Mouse (Mus musculus) layer of hippocampus, adult 8-10 months (tissue): ENCODE measurements at regions not wholly inside any gene's neighbourhood (a gene's known extent, or its start where the extent isn't known, plus 50 kb on each side); places are given as distances from the start of the nearest gene placed in this dataset.

ENCODE experiments used
- DNase-seq, 2 experiments: peaks; one replicate each; pipeline ENCODE4 v3.0.0; 2022; ENCODE audit warnings: low spot score in 2 of 2

DNA sequence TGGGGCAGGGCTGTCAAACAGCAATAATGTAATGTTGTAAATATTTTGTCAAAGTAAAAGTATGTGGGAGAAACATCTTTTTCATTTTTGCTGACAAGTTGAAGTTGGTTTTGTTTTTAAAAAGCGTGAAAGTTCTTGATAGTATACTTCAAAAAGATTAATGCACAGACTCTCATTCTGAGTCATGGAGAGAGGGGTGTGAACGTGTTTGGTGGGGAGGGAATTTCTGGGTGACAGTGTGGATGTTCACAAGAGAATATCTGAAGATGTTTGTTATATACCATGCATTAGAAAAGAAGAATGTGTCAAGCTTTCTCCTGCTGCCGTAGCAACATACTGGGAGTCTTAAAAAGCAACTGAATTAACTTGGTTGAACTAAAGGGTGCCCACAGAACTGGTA, 57.0 kb downstream of the Rps29 start:
- DNase-seq = no peak

DNA sequence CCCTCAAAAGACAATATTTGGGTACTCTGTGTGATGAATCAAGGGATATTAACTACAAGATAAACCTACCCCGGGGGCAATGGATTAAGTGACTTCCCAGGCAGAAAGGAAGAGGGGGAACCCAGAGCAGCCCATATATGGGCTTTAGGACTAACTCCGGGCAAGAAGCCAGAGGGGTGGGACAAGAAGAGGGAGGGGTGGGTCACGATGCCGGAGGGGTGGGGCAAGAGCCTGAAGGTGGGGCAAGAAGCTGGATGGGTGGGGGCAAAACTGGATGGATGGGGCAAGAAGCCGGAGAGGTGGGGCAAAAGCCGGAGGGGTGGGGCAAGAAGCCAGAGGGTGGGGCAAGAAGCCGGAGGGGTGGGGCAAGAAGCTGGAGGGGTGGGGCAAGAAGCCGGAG, 64.1 kb downstream of the Rps29 start:
- DNase-seq = no peak

DNA sequence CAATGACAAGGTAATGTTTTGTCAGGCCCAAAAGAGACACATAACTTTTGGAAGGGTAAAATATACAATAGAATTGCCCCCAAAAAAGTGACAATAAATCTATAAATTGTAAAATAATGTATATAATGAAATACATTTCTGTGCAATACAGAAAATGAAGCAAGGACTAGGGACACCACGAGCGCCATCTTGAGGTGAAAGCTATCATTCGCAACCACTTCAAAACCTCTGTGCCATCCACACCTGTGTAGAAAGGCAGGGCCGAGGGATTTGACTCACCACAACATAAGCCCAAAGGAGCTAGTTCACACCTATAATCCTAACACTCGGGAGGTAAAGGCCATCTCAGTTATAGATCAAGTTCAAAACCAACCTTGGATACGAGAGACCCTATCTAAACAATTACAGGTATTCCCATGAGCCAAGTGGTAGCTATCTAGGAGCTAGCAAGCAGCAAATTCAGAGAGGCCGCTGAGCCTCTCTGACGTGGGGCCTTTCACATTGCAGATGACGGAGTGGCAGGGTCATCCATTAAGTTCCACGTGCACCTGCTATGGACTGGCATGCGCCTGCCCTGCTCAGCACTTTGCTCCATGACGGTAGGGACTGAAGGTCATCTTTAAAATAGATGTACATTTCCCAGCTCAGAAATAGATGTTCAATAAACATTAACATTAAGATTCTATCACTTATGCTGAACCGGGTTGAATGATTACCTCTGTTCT, 65.8 kb downstream of the Rps29 start:
- DNase-seq = peak in 1 of 2 experiments; percentile 7

DNA sequence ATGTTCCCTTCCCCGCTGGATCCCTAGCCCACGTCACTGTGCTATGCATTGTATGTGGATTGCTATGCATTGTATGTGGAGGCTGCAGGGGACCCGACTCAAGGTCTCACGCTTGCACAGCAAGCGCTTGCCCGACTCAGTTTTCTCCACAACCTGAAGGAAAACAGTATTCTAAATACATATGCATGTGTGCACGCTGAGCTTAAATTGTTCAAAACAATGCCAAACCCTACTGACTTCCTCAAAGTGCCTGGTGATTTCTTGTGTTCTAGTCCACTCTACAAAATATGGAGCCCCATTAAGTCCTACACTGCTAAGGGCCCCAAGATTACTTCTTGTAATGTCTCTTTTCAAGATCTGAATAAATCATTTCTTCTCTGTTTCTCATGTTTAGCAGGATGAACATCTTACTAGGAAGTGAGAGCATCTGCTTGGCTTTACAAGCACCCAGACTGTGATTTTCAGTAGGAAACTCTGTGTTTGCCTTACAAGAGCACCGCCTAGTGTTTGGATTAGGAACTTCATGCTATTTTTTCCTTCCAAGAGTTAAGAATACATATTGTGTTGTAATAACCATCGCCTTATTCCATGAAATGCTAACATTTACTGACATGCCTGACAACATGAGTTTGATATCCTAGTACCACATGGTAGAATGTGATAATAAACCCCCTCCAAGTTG, 70.9 kb downstream of the Rps29 start:
- peak; percentile 21 to 28 for DNase-seq

DNA sequence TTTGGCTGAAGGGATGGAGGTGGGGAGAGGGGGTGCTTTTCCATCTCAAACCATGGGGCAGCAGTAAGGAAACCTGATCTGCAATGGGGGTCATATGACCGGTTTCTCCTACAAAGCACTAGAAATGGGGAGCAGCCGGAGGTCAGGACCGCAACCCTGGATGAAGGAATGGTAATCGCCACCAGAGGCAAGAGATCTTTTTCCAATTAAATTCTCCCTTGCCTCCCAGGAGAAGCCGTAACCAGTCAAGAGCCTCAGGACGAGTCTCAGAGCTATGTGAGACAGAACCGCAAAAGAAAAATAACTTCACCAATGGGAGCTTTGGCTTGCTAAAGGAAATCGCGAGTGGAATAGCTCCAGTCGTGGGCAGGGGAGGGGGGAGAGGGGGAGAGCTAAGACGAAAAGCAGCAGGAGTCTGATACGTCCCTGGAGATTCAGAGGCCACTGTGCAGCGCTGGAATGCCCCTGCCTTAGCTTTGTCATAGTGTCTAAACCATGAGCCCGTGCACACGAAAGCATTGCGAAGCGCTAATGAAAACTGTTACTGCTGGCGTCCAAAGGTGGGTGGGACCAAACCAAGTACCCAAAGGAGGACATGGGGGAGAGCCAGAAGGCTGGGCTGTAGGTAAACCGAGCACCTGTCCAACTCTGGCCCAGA, 73.3 kb downstream of the Rps29 start:
- no peak for DNase-seq

DNA sequence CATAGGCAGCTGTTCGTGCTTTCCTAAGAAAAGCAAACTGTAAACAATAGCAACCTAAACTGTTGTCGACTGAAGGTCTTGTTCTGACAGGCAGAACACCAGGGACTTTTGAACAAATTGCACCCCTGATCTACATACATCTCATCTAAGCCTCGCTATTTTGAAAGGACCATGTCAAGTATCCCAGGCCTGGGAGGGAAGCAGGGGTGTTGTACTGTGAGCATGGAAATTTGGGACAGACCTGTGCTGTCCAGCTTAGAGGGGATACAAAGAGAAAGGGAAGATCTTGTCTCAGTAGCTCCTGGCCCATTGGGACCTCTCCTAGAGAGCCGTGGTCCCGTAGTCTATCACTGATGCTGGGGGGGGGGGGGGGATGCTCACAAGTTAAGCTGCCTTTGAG, 74.3 kb downstream of the Rps29 start:
- DNase-seq = no peak

DNA sequence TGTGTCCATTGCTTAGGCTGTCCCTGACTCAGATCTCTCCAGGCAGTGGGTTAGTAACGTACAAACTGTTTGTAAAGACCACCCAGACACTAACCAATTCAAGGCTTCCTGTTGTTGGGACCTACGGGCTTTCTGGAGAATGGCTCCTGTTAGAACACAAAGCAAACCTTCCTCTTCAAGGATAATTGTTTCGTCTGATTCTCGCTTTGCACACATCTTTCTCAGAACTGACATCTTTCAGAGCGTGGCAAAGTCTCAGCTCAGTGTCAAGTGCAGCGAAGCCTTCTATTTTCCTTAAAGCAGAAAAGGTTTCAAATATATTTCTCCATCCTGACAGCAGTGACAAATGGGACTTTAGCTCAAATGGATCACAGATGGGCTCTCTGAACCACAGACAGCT, 76.9 kb downstream of the Rps29 start:
- no peak for DNase-seq

DNA sequence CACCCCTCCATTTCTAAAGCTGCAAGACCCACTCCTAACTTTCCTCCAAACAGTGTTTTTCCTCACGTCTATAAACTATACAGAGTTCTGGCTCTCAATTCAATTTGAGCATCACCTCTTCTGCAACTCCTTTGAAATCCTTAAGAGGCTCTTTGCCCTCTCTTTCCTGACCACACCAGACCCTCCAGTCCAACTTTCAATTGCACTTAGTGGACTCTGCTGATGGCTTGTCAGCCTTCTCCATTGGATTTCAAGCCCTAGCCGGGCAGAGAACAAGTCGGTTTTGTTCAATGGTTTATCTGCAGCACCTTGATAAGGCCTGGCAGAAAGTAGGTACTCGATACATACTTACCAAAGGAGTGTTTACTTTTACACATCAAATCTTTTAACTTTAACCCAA, 119.4 kb downstream of the Rps29 start:
- no peak for DNase-seq

DNA sequence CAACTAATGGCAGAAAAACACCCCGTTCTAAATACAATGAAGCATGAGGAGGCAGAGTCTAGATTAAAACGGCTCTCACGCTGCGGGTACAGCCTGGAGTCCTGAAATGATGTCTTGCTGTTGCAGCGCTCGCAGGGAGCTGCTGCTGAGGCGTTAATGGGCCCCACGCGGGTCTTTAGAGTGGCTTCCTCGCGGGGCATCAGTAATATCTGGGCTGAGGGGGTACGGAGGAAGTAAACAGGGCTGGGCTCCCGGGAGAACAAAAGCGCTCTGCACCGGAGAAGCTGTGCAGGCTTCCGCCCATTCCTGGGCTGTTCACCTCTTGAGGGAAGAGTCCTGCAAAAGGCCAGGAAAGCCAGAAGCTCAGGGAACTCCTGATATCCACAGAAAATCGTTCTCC, 135.4 kb downstream of the Rps29 start:
- no peak for DNase-seq

DNA sequence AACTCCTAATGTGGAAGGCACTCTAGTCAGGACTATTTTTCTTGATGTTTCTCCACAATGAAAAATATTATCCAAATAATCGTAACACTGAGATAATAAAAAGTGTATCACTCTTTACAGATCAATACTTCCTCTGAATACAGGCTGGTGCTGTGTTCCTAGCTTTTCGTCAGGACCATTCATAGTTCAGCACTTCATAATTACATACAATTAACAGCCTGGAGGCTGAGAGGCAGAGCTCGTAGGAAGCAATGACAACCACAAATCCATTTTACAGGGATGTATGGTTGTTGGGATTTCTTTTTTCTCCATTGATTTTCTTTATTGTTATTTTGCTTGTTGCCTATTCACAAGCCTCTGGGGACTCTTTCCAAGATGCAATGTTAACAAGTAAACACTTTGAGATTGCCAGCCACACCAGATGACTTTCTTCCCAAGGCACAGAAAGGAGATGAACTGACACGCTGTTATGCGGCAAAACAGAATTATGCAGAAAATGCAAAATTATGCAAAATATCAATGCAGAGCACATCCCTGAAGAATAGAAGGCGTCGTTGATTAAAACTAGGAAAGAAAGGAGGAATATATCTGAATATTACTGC, 142.2 kb downstream of the Rps29 start:
- DNase-seq = no peak

DNA sequence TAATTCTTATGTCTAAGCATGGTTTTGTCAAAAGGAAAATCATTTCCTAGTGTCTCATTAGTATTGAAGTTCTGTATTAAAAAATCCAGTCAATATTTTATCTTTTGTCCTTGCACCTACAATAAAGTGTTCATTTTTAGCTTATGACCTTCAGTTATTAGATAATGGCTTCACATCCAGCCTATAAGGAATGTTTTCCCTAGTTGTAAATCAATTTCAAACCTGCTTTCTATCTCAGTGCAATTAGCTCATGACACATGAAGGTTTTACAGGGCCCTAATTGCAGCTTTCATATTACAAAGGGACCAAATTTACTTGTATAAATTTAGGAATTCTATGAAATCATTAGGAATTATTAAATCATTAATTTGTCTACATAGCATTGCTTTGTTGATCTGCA, 153.8 kb downstream of the Rps29 start:
- no peak for DNase-seq

DNA sequence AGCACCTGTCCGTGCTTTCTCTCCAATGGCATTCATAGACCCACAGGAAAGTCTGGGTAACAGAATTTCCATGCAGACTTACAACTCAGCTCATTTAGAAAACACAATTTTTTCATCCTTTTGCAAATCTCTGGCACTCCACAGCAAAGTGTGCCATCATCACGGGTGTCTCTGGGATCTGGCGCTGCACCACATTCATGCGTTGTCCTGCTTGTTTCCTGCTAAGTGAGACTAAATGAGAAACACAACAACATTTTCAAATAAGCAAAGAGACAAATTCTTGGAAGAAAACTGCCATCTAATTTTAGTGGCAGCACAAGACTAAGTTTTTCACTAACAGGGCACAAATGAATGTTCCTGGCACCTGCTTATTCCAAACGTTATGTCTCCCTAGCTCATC, 156.9 kb downstream of the Rps29 start:
- peak in 1 of 2 experiments; percentile 8 for DNase-seq

DNA sequence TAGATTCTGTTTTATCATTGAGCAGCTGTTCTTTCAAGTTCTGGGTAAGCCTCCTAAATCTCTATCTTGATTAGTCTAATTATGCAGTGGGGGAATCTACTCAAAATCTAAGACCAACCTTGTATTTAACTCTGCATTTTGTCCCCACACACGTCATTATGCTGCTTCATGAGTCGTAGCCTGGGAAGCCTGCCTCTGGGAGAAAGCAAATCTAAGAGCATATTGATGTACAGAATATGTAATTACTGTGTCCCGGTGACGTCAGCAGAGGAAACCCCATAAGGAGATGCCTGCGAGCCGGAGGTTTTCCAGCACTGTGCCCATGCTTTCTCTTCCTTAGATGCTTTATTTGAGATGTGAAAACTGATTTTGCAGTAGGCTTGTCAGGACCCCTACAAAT, 161.7 kb downstream of the Rps29 start:
- DNase-seq = peak; percentile 10 to 19

DNA sequence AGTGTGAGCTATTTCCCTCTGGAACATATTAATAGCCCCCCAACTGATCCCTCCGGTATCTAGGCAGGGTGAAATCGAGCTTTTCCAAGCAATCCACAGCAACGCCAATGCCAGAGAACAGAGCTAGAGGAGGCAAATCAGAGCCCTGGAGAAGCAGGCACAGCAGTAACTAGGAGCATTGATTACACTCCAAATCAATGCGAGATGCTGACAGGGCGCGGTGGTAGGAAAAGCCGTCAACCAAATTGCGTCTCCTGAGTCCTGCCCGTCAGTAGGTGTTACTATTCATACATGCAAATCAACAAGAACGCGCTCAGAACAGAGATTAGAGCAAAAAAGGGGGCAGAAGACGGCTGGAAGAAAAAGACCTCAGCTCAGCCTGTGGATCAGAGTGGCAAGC, 162.2 kb downstream of the Rps29 start:
- DNase-seq = peak in 1 of 2 experiments; percentile 9

DNA sequence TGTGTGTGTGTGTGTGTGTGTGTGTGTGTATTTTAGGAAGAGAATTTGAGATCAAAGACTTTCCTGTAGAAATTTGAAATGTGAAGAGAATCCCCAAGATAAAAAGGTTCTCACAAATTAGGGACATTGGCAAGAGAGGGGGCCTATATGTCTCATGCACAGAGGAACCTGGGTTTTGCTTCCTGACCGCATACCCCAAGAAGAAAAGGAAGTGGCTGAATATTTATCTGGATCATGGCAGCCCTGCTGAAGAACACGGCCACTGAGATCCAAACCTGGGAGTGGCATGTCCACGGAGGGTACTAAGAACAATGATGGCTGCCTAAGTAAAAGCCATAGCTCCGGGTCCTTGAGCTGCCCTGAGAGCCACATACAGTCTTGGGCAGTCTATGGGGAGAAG, 178.3 kb downstream of the Rps29 start:
- DNase-seq = no peak

DNA sequence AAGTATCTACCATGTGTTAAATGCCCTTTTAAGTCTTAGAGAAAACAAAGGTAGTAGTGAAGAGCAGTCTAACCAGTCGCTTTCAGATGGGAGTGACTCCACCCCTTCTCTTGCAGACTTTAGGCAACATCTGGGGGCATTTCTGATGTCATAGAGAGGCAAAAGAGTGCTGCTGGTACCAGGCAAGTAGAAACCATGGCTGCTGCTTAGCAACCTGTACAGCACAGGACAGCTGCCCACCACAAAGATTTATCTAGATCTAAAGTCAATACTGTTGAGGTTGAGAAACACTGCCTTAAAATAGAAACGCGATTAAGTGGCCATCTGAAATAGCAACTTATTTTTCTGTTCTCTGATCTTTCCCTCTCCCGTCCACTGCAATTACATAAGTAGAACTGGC, 178.8 kb downstream of the Rps29 start:
- no peak for DNase-seq

DNA sequence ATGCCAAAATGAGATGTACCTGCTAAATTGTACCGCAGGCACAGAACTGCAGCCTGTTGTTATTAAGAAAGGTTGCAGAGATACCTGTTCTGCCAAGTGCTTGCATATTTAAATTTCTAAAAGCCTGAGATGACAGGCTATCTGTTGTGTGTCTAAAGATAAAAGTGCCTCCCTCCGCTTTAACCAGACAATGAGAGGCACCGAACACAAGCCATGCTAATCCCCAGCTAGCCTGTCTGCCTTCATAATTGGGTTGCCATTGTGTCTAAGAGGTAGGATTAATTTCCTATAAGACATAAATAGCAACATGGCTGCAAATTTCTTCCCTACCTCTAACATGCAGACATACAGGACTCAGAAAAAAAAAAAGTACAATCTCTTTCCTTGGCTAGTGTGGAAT, 179.8 kb downstream of the Rps29 start:
- no peak for DNase-seq

DNA sequence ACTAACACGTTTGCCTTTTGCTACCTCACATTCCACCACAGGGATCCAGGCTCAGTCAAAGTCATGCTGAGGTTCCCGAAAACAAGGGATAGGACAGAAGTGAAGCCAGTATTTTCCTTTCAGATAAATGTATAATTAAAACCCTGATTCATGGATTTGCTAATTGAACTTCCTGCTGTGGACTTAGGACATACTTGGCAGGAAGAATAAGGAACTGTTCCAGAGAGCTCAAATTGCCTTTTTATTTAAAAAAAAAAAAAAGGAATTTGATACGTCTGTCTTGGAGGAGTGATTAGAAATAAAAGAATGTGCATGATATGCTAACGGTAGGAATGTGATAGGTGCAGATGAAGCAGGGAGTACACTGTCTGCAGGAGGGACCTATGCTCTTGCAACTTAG, 181.7 kb downstream of the Rps29 start:
- no peak for DNase-seq

DNA sequence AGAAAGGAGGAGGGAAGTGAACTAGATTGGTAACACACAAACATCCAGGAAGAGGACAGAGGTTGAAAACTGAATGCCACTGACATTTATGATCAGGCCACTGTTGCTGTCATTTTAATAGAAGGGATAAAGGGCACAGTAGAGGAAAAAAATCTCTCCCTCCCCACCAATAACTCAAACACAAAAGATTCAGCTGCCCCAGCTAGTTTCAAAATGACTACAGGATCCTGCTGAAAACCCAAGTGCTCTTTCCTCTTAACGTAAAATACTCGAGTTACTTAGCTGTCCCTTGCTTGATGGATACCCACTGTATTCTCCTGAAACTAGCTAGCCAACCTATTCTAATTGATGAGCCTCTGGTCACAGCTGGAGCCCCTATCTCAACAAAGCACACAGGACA, 211.7 kb downstream of the Rps29 start:
- DNase-seq = no peak

DNA sequence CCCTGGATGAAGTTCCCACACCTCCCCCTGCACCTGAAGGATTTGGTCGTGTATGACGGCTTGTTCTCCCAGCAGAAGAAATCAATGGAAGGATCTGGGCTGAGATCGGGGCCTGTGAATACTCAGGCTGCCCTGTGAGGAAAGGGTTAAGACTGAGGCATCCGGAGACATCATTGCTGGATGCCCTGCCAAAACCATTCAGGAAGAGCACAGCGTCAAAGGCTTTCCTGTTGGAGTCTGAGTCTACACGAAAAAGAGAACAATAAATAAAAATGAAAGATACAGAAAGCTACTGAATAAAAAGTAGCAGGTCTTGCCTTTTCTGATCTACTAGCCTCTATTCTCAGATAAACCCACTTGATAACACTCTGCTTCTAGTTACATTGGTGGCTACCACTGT, 248.4 kb downstream of the Rps29 start:
- no peak for DNase-seq

DNA sequence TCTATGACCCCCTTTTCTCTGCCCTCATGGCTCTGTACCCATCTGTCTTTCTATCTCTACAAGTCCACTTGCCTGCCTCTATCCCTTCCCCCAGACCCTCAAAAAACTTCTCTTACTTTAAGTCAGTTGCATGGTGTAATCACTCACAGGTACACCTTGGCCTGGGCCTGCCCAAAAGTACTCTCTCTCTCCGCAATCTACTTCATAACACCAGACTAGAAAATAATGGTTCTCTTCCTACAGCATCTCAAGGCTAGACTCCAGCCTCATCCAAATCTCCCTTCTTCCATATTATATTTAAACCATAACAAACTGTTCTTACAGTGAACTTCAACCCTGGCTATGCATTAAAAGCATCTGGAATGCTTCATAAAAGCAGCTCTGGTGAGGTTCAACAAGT, 254.2 kb downstream of the Rps29 start:
- DNase-seq = no peak

DNA sequence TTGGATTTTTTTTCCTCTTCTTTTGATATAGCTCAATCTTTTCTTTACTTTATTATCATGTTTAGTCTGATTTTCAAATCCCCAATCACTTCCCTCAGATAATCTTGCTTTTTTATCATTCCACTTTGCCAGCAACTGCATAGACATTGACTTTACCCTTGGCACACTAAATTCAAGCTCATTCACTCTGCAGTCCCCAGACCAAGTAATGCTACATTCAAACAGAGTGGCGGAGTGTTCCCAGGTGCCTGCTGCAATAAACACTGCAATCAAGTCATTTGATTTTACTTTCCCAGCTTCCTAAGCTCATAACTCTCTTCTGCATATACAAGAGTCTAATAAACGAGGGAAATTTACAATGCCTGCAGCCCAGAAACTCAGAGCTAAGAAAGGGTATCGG, 269.8 kb downstream of the Rps29 start:
- DNase-seq = no peak
